Mouse (Mus musculus) neural tube, embryonic 14.5 days (tissue): ENCODE data around the gene Wbp4. TPM values are rescaled to one million over a fixed set of nuclear protein-coding genes. Genes with fewer than 3 reads are reported as not detected.
"Not testable (repeated sequence)": the region's sequence is repeated elsewhere in the genome, so short reads cannot be mapped to it uniquely, and the experiment has no call there.

Source experiments
- ATAC-seq: fragments of 200-750 bp; cut with Nextera tagmentation; 2 replicates; pipeline ENCODE4 v1.8.0; 2017; ENCODE audit warnings: low read depth, mild to moderate bottlenecking, moderate TSS enrichment, moderate library complexity
- H3K27ac ChIP-seq: fragments of 300-500 bp; sonication (generic); 2 replicates; pipeline ENCODE4 v1.5.1; 2014; ENCODE audit warnings: low read depth, mild to moderate bottlenecking, control low read depth, low read length, moderate library complexity, mixed read lengths
- H3K27me3 ChIP-seq: fragments of 300-500 bp; sonication (generic); 2 replicates; pipeline ENCODE4 v1.6.1; 2014; ENCODE audit warnings: low read length; ENCODE audit not compliant: control insufficient read depth, insufficient read depth
- H3K36me3 ChIP-seq: fragments of 300-500 bp; sonication (generic); 2 replicates; pipeline ENCODE4 v1.6.1; 2014; ENCODE audit warnings: low read length, mixed read lengths; ENCODE audit not compliant: control insufficient read depth, insufficient read depth
- H3K4me1 ChIP-seq: fragments of 300-500 bp; sonication (generic); 2 replicates; pipeline ENCODE4 v1.6.1; 2014; ENCODE audit warnings: low read length; ENCODE audit not compliant: control insufficient read depth, insufficient read depth
- H3K4me2 ChIP-seq: fragments of 300-500 bp; sonication (generic); 2 replicates; pipeline ENCODE4 v1.6.1; 2014; ENCODE audit warnings: mild to moderate bottlenecking, low read depth, low read length, control low read depth
- H3K4me3 ChIP-seq: fragments of 300-500 bp; sonication (generic); 2 replicates; pipeline ENCODE4 v1.5.1; 2014; ENCODE audit warnings: low read depth, low read length, control low read depth, mixed read lengths
- H3K9ac ChIP-seq: fragments of 300-500 bp; sonication (generic); replicated peaks from 2 replicates; pipeline ENCODE4 v1.6.1; 2014; ENCODE audit warnings: low read depth, mild to moderate bottlenecking, control low read depth, low read length, mixed read lengths
- H3K9me3 ChIP-seq: fragments of 300-500 bp; sonication (generic); 2 replicates; pipeline ENCODE4 v1.6.1; 2016; ENCODE audit warnings: low read length; ENCODE audit not compliant: control insufficient read depth
- WGBS: fragments of 180-500 bp; shearing (Covaris S2); extraction: QIAGEN DNeasy Blood & Tissue Kit; methylation state at CpG from one replicate; pipeline ENCODE4 v1.1.7; 2014; 5-methylcytosine and 5-hydroxymethylcytosine counted together
- polyA plus RNA-seq: library from polyadenylated mRNA; unstranded; fragments of >200 nt; fragmentation: Nextera tagmentation; extraction: Ambion mirVana; gene quantifications from 2 replicates; pipeline ENCODE4 v1.2.1, GENCODE M21; 2014

The Wbp4 gene
- polyA plus RNA-seq, 1 experiment from 2014 or later, result 47.3 TPM

DNA sequence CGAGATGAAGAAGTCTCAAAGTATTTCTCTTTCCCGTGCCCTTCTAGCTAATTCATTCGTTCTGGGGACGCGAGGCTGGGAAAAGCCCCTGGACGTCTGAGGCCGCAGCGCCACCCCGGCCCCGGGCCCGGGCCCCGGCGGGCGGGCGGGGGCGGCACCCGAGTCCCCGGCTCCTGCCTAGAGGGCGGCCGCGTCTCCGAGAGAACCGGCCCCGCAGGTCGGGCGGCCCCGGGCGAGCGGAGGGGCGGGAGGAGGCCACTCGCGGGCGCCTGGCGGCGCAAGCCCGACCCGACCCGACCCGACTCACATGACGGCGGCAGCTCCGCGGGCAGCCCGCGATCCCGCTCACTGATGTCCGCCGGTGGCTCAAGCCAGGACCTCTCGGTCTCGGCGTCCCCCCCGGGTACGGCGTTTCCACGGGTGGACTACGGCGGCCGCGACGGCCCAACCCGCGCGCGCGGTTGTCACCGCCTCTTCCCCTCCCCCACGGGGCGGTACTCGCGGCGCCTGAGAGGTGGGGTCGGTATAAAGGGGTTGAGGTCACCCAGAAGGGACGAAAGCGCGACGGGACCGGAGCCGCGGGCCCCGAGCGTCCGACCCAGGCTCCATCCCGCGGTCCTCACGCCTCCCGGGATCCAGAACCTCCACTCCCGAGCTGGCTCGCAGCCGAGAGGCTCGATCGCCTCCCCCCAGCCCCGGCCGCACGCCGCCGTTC, 539 bp downstream of the Wbp4 start, which contains the start of gene Elf1:
Gene Elf1 (plus strand): TSS at position 571 of the 715 bp plus-strand sequence.
- H3K9me3 ChIP-seq, result no peaks in the 10 kb centered on the region
- H3K4me2 ChIP-seq, result peak within 1 kb of the TSS; percentile 68
- H3K36me3 ChIP-seq, result no peaks in the 10 kb centered on the region
- peak within 1 kb of the TSS; percentile 93 for H3K4me3 ChIP-seq
- peaks cover 25% of the 10 kb centered on the region for H3K4me1 ChIP-seq
- peak within 1 kb of the TSS; percentile 99 for H3K27ac ChIP-seq
- ATAC-seq, result peak; percentile 78
- under 1% methylated on average over 77 of the region's 96 CpGs for WGBS
- no peaks in the 10 kb centered on the region; the same call in 1 of the 2 replicates for H3K27me3 ChIP-seq
- peak within 1 kb of the TSS; percentile 94 for H3K9ac ChIP-seq

- no peak for ATAC-seq
- H3K27ac ChIP-seq, result no peak overlapping the region
- no peaks in the 10 kb centered on the region for H3K27me3 ChIP-seq
- H3K9me3 ChIP-seq, result no peaks in the 10 kb centered on the region
- no peak overlapping the region for H3K4me2 ChIP-seq
- WGBS, result 98% methylated on average over 2 of the region's 2 CpGs
- H3K4me3 ChIP-seq, result no peak overlapping the region
- peaks cover 49% of the 10 kb centered on the region for H3K36me3 ChIP-seq
- no peak overlapping the region for H3K9ac ChIP-seq
- H3K4me1 ChIP-seq, result no peaks in the 10 kb centered on the region
Observed at GRCm38 (mm10) chr14:79473384-79473783, 7.9 kb downstream of the Wbp4 start.

- WGBS, result 33% methylated on average over 3 of the region's 3 CpGs
- H3K27ac ChIP-seq, result no peak overlapping the region
- no peaks in the 10 kb centered on the region for H3K9me3 ChIP-seq
- H3K27me3 ChIP-seq, result no peaks in the 10 kb centered on the region
- no peaks in the 10 kb centered on the region for H3K4me1 ChIP-seq
- peaks cover 70% of the 10 kb centered on the region for H3K36me3 ChIP-seq
- H3K4me2 ChIP-seq, result no peak overlapping the region
- H3K9ac ChIP-seq, result no peak overlapping the region
- H3K4me3 ChIP-seq, result no peak overlapping the region
- ATAC-seq, result no peak
Observed at GRCm38 (mm10) chr14:79467621-79468020, 13.7 kb downstream of the Wbp4 start.

DNA sequence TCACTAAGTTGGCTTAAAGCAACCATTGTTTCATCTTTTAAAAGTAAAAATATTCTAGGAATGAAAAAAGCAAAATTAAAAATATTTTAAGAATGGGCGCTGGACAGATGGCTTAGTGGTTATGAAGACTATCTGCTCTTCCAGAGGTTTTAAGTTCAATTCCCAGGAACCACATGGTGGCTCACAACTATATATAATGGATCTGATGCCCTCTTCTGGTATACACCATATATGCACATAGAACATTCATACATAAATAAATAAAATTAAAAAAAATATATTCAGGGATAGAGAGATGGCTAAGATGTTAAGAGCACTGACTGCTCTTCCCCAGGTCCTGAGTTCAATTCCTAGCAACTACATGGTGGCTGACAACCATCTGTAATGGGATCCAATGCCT, 15.7 kb downstream of the Wbp4 start:
- no peaks in the 10 kb centered on the region for H3K4me1 ChIP-seq
- H3K4me3 ChIP-seq, result no peak overlapping the region
- no peaks in the 10 kb centered on the region for H3K9me3 ChIP-seq
- peaks cover 67% of the 10 kb centered on the region for H3K36me3 ChIP-seq
- 96% methylated on average over 1 of the region's 1 CpGs for WGBS
- H3K27ac ChIP-seq, result no peak overlapping the region
- no peak overlapping the region for H3K9ac ChIP-seq
- H3K4me2 ChIP-seq, result no peak overlapping the region
- no peak for ATAC-seq
- H3K27me3 ChIP-seq, result no peaks in the 10 kb centered on the region

DNA sequence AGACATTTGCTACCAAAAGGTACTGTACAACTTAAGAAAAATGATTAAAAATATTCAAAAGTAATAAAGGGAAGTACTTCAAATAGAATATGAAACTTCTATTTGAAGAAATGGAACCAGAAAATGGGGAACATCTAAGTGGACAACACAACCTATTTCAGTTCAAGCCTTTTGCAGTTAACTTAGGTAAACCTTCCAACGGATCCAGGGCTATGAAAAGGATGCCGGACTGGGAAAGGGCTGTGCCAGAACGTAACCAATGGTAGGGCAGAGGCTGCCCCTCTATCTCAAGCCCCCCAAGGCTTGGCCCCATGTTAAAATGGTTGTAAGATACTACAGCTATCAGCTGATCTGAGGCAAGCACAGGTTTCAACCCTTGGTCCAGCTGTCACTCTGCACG, 20.3 kb downstream of the Wbp4 start:
- Histone ChIP-seq H3K36me3 (peaks cover 35% of the 10 kb centered on the region), H3K27me3 (no peaks in the 10 kb centered on the region), H3K27ac (no peak overlapping the region), H3K9ac (no peak overlapping the region), H3K4me2 (no peak overlapping the region), H3K9me3 (no peaks in the 10 kb centered on the region), H3K4me3 (no peak overlapping the region), H3K4me1 (no peaks in the 10 kb centered on the region)
- WGBS, result 96% methylated on average over 4 of the region's 4 CpGs
- no peak for ATAC-seq

- no peak for ATAC-seq
- H3K27ac ChIP-seq, result no peak overlapping the region
- no peak overlapping the region for H3K9ac ChIP-seq
- H3K4me3 ChIP-seq, result no peak overlapping the region
- H3K4me1 ChIP-seq, result no peaks in the 10 kb centered on the region
- no peak overlapping the region for H3K4me2 ChIP-seq
- no peaks in the 10 kb centered on the region for H3K9me3 ChIP-seq
- WGBS, result 91% methylated on average over 1 of the region's 1 CpGs
- H3K27me3 ChIP-seq, result no peaks in the 10 kb centered on the region
- peaks cover 29% of the 10 kb centered on the region for H3K36me3 ChIP-seq
Observed at GRCm38 (mm10) chr14:79460401-79460800, 20.9 kb downstream of the Wbp4 start.

DNA sequence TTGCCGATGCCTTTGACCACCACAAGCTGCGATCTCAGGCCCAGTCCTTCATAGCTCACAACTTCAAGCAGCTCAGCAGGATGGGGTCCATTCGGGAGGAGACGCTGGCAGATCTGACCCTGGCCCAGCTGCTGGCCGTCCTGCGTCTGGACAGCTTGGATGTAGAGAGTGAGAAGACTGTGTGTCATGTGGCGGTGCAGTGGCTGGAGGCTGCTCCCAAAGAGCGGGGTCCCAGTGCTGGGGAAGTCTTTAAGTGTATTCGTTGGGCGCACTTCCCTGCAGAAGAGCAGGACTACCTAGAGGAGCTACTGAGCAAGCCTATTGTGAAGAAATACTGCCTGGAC, 28.8 kb downstream of the Wbp4 start:
- not testable (repeated sequence) for H3K4me1 ChIP-seq, H3K4me3 ChIP-seq, H3K9ac ChIP-seq, H3K27me3 ChIP-seq, H3K36me3 ChIP-seq, H3K4me2 ChIP-seq, H3K27ac ChIP-seq, H3K9me3 ChIP-seq
- ATAC-seq, result peak; percentile 22; the same call in 1 of the 2 replicates
- 94% methylated on average over 6 of the region's 10 CpGs for WGBS

DNA sequence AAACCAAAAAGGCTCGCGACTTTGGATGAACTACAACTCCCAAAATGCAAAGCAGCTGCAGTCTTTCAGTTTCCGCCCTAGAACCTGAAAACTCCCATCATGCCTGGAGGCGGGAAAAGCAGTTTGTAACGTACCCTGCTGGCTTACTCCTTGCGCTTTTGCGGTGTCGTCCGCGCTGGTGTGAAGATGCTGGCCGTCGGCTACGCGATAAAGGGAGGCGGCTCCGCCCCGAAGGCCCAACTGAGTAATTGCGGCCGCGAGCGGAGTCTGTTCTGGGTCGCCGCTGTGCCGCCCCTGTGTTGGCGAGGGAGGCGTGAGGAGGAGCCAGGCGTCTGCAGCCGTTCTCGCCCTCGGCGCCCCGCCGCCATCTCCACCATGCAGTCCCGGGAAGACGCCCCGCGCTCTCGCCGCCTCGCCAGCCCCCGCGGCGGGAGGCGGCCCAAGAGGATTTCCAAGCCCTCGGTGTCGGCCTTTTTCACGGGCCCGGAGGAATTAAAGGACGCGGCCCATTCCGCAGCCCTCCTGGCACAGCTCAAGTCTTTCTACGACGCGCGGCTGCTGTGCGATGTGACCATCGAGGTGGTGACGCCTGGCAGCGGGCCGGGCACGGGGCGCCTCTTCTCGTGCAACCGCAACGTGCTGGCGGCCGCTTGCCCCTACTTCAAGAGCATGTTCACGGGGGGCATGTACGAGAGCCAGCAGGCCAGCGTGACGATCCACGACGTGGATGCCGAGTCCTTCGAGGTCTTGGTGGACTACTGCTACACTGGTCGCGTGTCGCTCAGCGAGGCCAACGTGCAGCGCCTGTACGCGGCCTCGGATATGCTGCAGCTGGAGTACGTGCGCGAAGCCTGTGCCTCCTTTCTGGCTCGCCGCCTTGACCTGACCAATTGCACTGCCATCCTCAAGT, 29.4 kb downstream of the Wbp4 start, which contains the start of gene Kbtbd6:
Gene Kbtbd6 (plus strand): TSS at position 155 of the 910 bp plus-strand sequence.
- WGBS, result 13% methylated on average over 35 of the region's 89 CpGs
- not testable (repeated sequence) for H3K27me3 ChIP-seq, H3K4me1 ChIP-seq, H3K36me3 ChIP-seq, H3K27ac ChIP-seq, H3K9me3 ChIP-seq
- H3K9ac ChIP-seq, result 0 out of 2 replicates have a peak within 1 kb of the TSS, but pooled peaks have one; percentile 39
- H3K4me3 ChIP-seq, result peak within 1 kb of the TSS; percentile 49
- H3K4me2 ChIP-seq, result peak within 1 kb of the TSS; percentile 60
- peak; percentile 89 for ATAC-seq
